Mouse (Mus musculus) heart, postnatal 0 days (tissue): Measurements from ENCODE around the gene Ebi3. TPM values are rescaled to one million over a fixed set of nuclear protein-coding genes. Genes with fewer than 3 reads are reported as not detected.

Source experiments
- ATAC-seq: fragments of 200-750 bp; cut with Nextera tagmentation; 2 replicates; pipeline ENCODE4 v1.8.0; 2017; ENCODE audit warnings: low read depth, moderate number of reproducible peaks, moderate library complexity; ENCODE audit not compliant: insufficient read depth
- DNase-seq: peaks from one replicate; pipeline ENCODE4 v3.0.0-alpha.2; 2016; ENCODE audit warnings: low spot score
- H3K27ac ChIP-seq: fragments of 300-500 bp; sonication (generic); 2 replicates; pipeline ENCODE4 v1.5.1; 2014; ENCODE audit warnings: low read depth, mild to moderate bottlenecking
- H3K27me3 ChIP-seq: fragments of 300-500 bp; sonication (generic); 2 replicates; pipeline ENCODE4 v1.6.1; 2014; ENCODE audit warnings: low read length, mixed read lengths; ENCODE audit not compliant: control insufficient read depth, insufficient read depth
- H3K36me3 ChIP-seq: fragments of 300-500 bp; sonication (generic); replicated peaks from 2 replicates; pipeline ENCODE4 v1.6.1; 2014; ENCODE audit warnings: low read length, mixed read lengths; ENCODE audit not compliant: control insufficient read depth, insufficient read depth
- H3K4me1 ChIP-seq: fragments of 300-500 bp; sonication (generic); 2 replicates; pipeline ENCODE4 v1.6.1; 2014; ENCODE audit warnings: antibody characterized with exemption; ENCODE audit not compliant: control insufficient read depth, insufficient read depth
- H3K4me2 ChIP-seq: fragments of 300-500 bp; sonication (generic); 2 replicates; pipeline ENCODE4 v1.6.1; 2014; ENCODE audit warnings: low read depth, mild to moderate bottlenecking, low read length, moderate library complexity
- H3K4me3 ChIP-seq: fragments of 300-500 bp; sonication (generic); 2 replicates; pipeline ENCODE4 v1.5.1; 2014; ENCODE audit warnings: low read depth, low read length
- H3K9ac ChIP-seq: fragments of 300-500 bp; sonication (generic); replicated peaks from 2 replicates; pipeline ENCODE4 v1.6.1; 2014; ENCODE audit warnings: low read depth, low read length, mixed read lengths
- H3K9me3 ChIP-seq: fragments of 300-500 bp; sonication (generic); replicated peaks from 2 replicates; pipeline ENCODE4 v1.6.1; 2016; ENCODE audit warnings: low read length; ENCODE audit not compliant: control insufficient read depth
- CTCF ChIP-seq: IDR thresholded peaks from 2 replicates; pipeline ENCODE4 v1.5.1; 2016; ENCODE audit warnings: antibody characterized with exemption, control low read depth, low read depth
- EP300 ChIP-seq: IDR thresholded peaks from 2 replicates; pipeline ENCODE4 v1.6.1; 2016; ENCODE audit warnings: antibody characterized with exemption, low read depth
- WGBS: fragments of 180-500 bp; shearing (Covaris S2); extraction: QIAGEN DNeasy Blood & Tissue Kit; methylation state at CpG from one replicate; pipeline ENCODE4 v1.1.7; 2014; 5-methylcytosine and 5-hydroxymethylcytosine counted together
- polyA plus RNA-seq: library from polyadenylated mRNA; unstranded; fragments of >200 nt; fragmentation: Nextera tagmentation; extraction: Ambion mirVana; gene quantifications from 2 replicates; pipeline ENCODE4 v1.2.1, GENCODE M21; 2015
- total RNA-seq: library from RNA; depleted of rRNA; stranded (reverse); fragments of >200 nt; gene quantifications from 2 replicates; pipeline ENCODE4 v1.2.3, GENCODE M21; 2014; ENCODE audit warnings: low replicate concordance; rRNA removed

Ebi3 gene
- total RNA-seq: not detected in 2 replicates
- polyA plus RNA-seq: 0.37 and 1.1 TPM in 2 replicates

DNA sequence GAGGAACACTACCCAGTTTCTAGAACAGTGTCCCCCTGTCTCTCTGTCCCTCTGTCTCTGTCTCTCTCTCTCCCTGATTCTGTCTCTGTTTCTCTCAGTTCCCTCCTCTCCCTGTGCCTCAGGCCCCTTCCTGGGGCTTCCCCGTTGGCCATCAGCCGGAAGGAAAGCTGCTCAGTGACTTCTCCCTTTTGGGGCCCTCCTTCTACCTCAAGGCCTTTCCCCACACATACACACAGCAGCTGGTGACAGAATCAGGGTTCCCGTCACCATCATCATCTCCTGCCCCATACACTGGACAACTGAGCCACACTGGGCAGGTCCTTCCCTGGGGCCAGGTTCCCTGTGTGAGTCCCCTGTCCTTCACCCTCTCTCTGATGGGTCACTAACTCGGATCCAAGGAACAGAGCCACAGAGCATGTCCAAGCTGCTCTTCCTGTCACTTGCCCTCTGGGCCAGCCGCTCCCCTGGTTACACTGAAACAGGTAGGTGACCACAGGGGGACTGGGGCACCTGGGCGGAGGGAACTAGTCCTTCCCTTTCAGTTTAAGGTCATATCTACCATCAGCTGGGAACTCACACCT is at the start of gene Ebi3:
Ebi3 (plus strand) TSS at position 194 of the 581 bp plus-strand sequence.
- H3K4me3 ChIP-seq: no peak within 1 kb of the TSS
- no peaks in the 10 kb centered on the region for H3K36me3 ChIP-seq
- no peak within 1 kb of the TSS for H3K27ac ChIP-seq
- H3K9me3 ChIP-seq: no peaks in the 10 kb centered on the region
- WGBS: 52% methylated on average over 6 of the region's 6 CpGs
- no peak within 1 kb of the TSS for H3K4me2 ChIP-seq
- H3K27me3 ChIP-seq: peaks cover 21% of the 10 kb centered on the region; the same call in 1 of the 2 replicates
- no peaks in the 10 kb centered on the region; the same call in 1 of the 2 replicates for H3K4me1 ChIP-seq
- no peak within 1 kb of the TSS for H3K9ac ChIP-seq
- ATAC-seq: no peak
- no peak for TF ChIP-seq CTCF
- TF ChIP-seq EP300: no peak
- DNase-seq: no peak

- Histone ChIP-seq H3K36me3 (no peaks in the 10 kb centered on the region; the same call in 1 of the 2 replicates), H3K4me2 (no peak overlapping the region), H3K9ac (no peak overlapping the region), H3K4me3 (no peak overlapping the region), H3K4me1 (no peaks in the 10 kb centered on the region), H3K27ac (no peak overlapping the region), H3K27me3 (no peaks in the 10 kb centered on the region), H3K9me3 (peaks cover 10% of the 10 kb centered on the region)
- ATAC-seq (no peak), DNase-seq (no peak)
- TF ChIP-seq CTCF: no peak
- TF ChIP-seq EP300: no peak
- 55% methylated on average over 2 of the region's 2 CpGs for WGBS
Observed at GRCm38 (mm10) chr17:55903087-55903486, 49.4 kb upstream of the Ebi3 start.

DNA sequence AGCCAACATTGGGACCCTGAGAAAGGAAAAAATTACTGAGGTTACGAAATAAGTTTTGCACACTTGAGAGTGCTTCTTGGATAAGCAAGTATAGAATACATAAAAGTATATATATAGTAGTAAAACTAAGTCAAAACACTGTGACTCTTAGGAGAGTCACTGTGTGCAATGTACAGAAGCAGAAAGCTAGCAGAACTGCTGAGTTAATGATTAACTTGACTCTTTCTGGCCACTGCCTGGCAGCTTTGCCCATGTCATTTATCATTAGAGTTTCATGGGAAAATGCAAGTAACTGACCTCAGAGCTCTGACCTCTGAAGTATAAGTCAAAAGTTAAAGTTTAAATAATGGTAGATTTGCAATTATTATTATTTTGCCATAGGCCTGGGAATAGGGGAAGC is 48.8 kb upstream of the Ebi3 start:
- Histone ChIP-seq H3K9me3 (peaks cover 5% of the 10 kb centered on the region; the same call in 1 of the 2 replicates), H3K4me3 (no peak overlapping the region), H3K27me3 (no peaks in the 10 kb centered on the region), H3K4me1 (no peaks in the 10 kb centered on the region), H3K9ac (no peak overlapping the region), H3K36me3 (no peaks in the 10 kb centered on the region), H3K4me2 (no peak overlapping the region), H3K27ac (no peak overlapping the region)
- ATAC-seq: no peak
- WGBS: 86% methylated on average over 1 of the region's 1 CpGs
- no peak for DNase-seq
- TF ChIP-seq EP300 (no peak), CTCF (no peak)

DNA sequence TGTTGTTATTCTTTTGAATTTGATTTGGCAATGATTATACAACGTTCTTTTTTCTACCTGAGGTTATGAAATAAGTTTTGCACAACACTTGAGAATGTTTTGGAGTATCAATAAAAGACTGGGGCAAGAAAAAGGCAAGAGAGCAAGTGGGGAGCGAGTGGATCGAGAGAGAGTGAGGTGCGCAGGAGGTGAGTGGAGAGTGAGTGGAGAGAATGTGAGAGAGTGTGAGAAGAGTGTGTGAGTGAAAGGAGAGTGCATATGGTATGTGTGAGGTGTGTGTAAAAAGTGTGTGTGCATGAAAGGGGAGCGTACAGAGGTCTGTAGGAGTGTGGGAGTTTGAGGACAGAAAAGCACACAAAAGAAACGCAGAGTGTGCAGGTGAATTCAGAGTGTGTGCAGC is 48.3 kb upstream of the Ebi3 start:
- WGBS: 64% methylated on average over 6 of the region's 6 CpGs
- no peak overlapping the region for H3K4me2 ChIP-seq
- no peak for ATAC-seq
- peaks cover 5% of the 10 kb centered on the region; the same call in 1 of the 2 replicates for H3K9me3 ChIP-seq
- no peak overlapping the region for H3K4me3 ChIP-seq
- TF ChIP-seq EP300 (no peak), CTCF (no peak)
- H3K27me3 ChIP-seq: no peaks in the 10 kb centered on the region
- no peak for DNase-seq
- H3K27ac ChIP-seq: no peak overlapping the region
- H3K4me1 ChIP-seq: no peaks in the 10 kb centered on the region
- H3K36me3 ChIP-seq: no peaks in the 10 kb centered on the region
- H3K9ac ChIP-seq: no peak overlapping the region

DNA sequence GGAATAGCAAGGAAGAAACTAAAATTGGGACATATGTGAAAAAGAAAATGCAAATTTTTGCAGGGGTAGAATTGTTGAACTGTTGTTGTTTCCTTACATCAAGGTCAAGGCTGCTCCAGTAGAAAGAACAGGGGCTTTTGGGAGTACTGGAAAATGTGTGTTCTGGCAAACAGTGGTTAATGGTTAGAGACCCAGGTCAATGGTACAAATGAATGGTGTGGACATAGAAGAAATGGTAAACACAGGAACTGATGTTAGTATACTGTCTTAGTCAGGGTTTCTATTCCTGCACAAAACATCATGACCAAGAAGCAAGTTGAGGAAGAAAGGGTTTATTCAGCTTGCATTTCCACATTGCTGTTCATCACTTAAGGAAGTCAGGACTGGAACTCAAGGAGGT is 45.8 kb upstream of the Ebi3 start:
- H3K4me2 ChIP-seq: no peak overlapping the region
- H3K36me3 ChIP-seq: no peaks in the 10 kb centered on the region
- no peaks in the 10 kb centered on the region for H3K4me1 ChIP-seq
- H3K27me3 ChIP-seq: no peaks in the 10 kb centered on the region
- H3K9ac ChIP-seq: no peak overlapping the region
- no peaks in the 10 kb centered on the region for H3K9me3 ChIP-seq
- no peak overlapping the region for H3K4me3 ChIP-seq
- TF ChIP-seq CTCF (no peak), EP300 (no peak)
- no peak for ATAC-seq
- H3K27ac ChIP-seq: no peak overlapping the region
- DNase-seq: no peak
